Mouse (Mus musculus) retina, embryonic 14.5 days (tissue): ENCODE measurements at regions not wholly inside any gene's neighbourhood (a gene's known extent, or its start where the extent isn't known, plus 50 kb on each side); places are given as distances from the start of the nearest gene placed in this dataset.
A peak's percentile ranks its signal among the peaks of the same experiment; 100 is the strongest.
"Not testable (repeated sequence)": the region's sequence is repeated elsewhere in the genome, so short reads cannot be mapped to it uniquely, and the experiment has no call there.

ENCODE experiments used
- DNase-seq: peaks from one replicate; pipeline ENCODE4 v3.0.0-alpha.2; 2015; ENCODE audit warnings: low spot score

DNA sequence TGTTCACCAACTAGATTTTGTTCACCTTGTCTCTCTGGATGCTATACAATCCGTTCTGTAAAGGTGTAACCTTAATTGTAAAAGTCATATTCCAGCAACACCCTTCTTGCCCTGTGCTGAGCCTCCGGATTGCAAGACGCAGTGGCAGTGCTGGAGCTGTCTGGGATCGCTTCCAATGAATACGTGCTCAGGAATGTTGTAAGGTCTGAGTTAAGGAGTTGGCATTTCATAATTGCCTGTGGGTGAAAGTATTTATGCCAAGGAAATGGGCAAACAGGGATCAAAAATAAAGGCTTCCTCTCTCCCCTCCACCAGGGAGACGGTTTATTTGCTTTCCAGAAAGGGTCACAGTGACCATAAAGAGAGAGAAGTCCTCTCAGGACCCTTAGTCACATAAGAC lies 93.3 kb downstream of the Apob start:
- no peak for DNase-seq

- DNase-seq, result no peak
Observed at GRCm38 (mm10) chr12:8071286-8071685, 93.8 kb downstream of the Apob start.

- no peak for DNase-seq
Observed at GRCm38 (mm10) chr12:8076010-8076540, 98.6 kb downstream of the Apob start.

- no peak for DNase-seq
Observed at GRCm38 (mm10) chr12:8077346-8077745, 99.9 kb downstream of the Apob start.

DNA sequence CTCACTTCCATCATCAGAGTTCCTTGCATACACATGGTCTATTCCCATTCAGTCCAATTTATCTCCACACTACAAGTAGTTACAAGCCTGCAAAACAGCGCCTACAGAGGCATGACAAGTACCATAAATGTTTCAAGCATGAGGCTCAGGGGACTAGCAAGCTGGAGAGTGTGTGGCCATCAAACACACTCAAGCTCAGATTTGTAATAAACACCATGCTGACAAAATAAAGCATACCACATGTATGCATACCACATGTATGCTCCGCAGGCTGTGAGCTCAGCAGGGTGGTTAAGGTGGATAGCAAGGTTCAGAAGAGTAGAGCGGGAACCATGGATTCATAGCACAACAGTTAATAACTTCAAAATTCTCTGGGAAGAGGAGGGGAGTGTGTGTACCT lies 100.6 kb downstream of the Apob start:
- no peak for DNase-seq

GRCm38 (mm10) chr12:8082688-8083661 lies 105.5 kb downstream of the Apob start:
- DNase-seq, result no peak

DNA sequence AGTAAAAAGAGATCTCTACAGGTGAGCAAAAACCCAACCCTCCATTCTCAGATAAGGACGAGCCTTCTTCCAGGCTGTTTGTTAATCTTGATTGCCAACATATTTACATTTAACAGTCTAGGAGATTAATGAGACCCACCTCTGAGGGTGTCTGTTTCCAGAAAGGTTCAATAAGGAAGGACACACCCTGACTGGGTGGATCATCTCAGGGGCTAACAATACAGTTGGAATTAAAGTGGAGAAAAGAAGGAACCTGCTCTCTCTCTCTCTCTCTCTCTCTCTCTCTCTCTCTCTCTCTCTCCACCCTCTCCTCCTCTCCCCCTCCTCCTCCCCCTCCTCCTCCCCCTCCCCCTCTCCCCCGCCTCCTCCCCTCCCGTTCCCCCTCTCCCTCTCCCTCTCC lies 110.5 kb downstream of the Apob start:
- DNase-seq, result no peak

GRCm38 (mm10) chr12:8089423-8090278 lies 112.2 kb downstream of the Apob start:
- no peak for DNase-seq

- no peak for DNase-seq
Observed at GRCm38 (mm10) chr12:8090279-8090626, 112.8 kb downstream of the Apob start.

DNA sequence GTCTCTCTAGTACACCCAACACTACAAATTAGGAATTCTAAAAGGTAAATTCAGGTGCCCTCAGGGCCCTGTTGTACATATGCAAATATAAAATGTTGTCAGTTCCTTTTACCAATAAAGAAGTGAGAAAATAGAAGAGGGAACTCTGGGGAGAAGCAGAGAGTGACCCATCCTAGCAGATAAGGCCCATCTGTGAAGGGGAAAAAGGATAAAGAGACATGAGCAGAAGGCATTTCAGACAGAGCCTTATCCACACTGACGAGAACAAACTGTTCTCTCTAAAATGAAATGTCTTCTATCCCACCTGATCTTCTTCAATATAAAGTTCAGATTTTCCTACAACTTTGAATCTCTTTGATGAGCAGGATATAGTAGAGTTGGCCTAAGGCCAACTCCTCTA lies 114.5 kb upstream of the Ldah start:
- DNase-seq, result no peak

DNA sequence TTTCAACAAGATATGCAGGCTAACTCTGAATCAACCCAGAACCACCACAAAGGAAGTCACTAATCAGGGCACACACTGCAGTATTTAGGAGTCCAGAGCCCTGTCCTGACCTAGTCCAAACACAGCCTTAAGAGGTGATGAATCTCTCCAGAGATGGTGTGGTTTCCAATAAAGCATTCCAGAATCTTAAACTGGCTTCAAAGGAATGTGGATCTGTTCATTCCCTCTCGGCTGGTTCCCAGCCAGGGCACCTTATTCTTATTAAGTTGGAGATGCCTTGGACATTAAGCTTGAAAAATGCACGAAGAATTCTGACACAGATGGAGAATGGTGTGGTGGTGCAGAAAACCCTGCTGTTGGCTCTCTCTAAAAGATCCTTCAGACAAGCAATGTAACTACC lies 112.0 kb upstream of the Ldah start:
- DNase-seq, result no peak

- DNase-seq, result not testable (repeated sequence)
Observed at GRCm38 (mm10) chr12:8098395-8098794, 109.5 kb upstream of the Ldah start.

- no peak for DNase-seq
Observed at GRCm38 (mm10) chr12:8099114-8099513, 108.8 kb upstream of the Ldah start.

DNA sequence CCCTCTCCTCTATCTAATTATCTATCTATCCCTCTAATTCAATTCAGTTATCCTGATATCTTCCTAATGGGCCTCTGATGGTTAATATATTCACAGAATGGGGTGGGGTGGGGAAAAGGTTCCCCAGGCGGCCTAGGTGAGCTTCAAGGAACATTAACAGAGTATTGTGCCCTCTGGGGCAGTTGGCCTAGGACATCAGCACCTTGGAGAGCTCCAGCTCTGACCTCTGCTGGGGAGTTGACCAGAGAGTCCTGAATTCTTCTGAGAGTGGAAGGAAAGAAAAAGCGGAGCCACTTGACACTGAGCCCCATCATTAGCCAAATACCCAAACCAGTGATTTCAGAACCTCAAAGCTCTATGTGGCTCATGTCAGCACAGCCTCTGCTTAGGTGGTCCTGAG lies 108.1 kb upstream of the Ldah start:
- peak; percentile 61 for DNase-seq

GRCm38 (mm10) chr12:8101837-8102236 lies 106.1 kb upstream of the Ldah start:
- DNase-seq, result peak; percentile 34

- no peak for DNase-seq
Observed at GRCm38 (mm10) chr12:8103259-8103658, 104.6 kb upstream of the Ldah start.

- DNase-seq, result peak; percentile 3
Observed at GRCm38 (mm10) chr12:8107137-8107536, 100.8 kb upstream of the Ldah start.

GRCm38 (mm10) chr12:8109203-8109770 lies 98.6 kb upstream of the Ldah start:
- DNase-seq, result no peak

- no peak for DNase-seq
Observed at GRCm38 (mm10) chr12:8109876-8110275, 98.0 kb upstream of the Ldah start.

DNA sequence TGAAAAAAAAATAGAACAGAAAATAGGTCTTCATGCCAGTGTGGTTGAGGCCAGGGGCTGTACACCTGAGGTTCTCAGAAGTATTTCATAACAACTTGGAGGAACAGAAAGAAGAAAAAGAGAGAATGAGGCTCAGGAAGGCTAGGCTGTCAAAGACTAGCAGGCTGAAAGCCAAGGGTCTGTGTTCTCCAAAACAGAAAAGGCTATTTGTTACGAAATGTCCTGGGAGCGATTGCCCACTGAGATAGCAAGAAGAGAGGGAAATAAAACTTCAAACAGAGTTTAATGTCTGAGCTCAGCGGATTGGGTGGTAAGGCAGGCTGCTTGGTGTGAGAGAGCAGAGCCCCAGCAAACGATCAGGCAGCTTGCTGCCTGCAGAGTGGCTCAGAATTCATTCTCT lies 97.6 kb upstream of the Ldah start:
- DNase-seq, result no peak

DNA sequence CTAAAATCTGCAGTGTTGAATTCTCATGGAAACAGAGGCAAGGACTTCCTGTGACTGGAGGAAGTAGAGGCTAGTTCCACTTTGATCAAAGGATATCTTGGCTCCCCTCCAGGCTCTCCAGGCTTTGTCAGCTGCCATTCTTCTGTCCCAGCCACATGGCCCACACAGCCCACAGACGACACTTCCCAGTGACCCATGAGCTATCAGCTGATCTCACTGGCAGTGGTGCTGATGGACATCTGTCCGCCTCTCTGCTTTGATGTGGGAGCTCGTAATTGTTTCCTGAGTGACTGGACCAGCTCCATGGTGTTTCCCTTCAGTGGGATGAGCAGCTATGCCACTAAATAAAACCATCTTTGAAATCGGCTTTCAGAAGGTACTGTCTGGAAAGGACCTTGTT lies 96.4 kb upstream of the Ldah start:
- no peak for DNase-seq

GRCm38 (mm10) chr12:8155566-8155965 lies 52.3 kb upstream of the Ldah start:
- DNase-seq, result no peak
